8 mouse cellular contexts compared by ENCODE assay signal in the genomic region with DNA sequence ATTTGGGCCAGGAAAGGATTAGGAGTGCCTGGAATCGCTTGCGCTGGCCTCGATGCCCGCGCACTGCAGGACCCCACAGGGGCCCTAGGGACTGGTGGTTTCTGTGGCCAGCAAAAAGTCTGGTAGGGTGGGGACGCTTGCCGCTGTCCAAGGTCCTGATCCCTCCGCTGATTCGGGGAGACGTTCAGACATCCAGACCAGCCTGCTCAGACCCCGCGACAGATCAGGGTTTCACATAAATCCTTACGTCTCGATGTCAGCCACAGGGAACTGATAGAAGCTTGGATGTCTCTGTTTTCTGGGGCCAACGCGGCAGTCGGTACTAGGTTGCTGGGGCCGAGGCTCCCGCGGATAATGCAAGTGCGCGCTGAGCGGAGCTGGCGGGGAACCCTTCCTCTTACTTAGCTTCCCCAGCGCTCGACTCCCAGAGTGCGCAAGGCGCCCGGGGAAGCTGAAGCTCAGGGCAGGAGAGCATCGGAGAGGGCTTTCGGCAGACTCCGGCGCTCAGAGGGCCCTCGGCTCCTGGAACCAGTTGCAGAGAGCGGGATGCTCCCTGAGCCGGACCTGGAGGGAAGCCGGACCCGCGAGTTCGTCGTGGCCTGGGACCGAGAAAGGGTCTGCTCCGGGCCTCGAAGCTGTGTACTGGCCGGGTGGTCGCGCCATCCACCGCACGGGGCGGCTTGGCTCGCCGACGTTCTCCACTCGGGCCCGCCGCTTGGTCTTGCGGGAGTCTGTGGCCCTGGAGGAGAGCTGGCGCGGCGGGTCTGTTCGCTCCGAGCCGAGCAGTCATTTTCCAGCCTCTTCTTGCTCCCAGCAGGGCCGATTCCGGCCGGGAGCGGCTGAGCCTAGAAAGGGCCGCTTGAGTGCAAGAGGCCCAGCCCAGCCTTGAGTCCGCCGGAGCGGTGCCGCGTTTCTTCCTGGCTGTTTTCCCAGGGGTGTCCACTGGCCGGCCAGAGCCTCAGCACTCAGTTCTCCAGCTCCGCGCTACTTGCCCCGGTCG. TPM values are rescaled to one million over a fixed set of nuclear protein-coding genes. Genes with fewer than 3 reads are reported as not detected.
DNase-seq lines count a peak whose midpoint lies in the region; ATAC-seq and TF ChIP-seq lines count a peak whose summit lies in the region.

No protein-coding gene starts in this region.

- no peak overlapping the region for H3K9ac ChIP-seq in embryonic facial prominence, embryonic 14.5 days (ENCODE audit: low read depth, low read length)

- H3K27ac ChIP-seq in embryonic facial prominence, embryonic 14.5 days (replicated peaks; ENCODE audit: low read depth, low read length): no peak overlapping the region
- H3K27ac ChIP-seq in small intestine, adult 2 months (ENCODE audit: insufficient read depth, low read depth, low read length): no peak overlapping the region

- DNase-seq in 3T3-L1 (ENCODE audit: low read depth, low spot score) (peak; percentile 16), adipocyte (ENCODE audit: low spot score) (no peak)
- DNase-seq in Muller cell, postnatal 12 days (ENCODE audit: inconsistent ontology term): peak; percentile 88
- DNase-seq in embryonic facial prominence, embryonic 14.5 days (ENCODE audit: low spot score): peak; percentile 89
- DNase-seq in heart, postnatal 36 days: peak; percentile 64 to 75
- DNase-seq in left cerebral cortex, postnatal 14 days (ENCODE audit: low spot score in 2 of 2): peak; percentile 10 to 28

- peaks cover 14% of the 10 kb centered on the region; the same call in 1 of the 2 replicates for H3K4me1 ChIP-seq in embryonic facial prominence, embryonic 14.5 days (ENCODE audit: control insufficient read depth, insufficient read depth, low read length)
- H3K4me1 ChIP-seq in small intestine, adult 2 months (ENCODE audit: control insufficient read depth, insufficient read depth, insufficient read length, low read length): peaks cover 3% of the 10 kb centered on the region; the same call in 1 of the 2 replicates

- H3K9me3 ChIP-seq in embryonic facial prominence, embryonic 14.5 days (ENCODE audit: control insufficient read depth, low read length): no peaks in the 10 kb centered on the region

- H3K4me3 ChIP-seq in embryonic facial prominence, embryonic 14.5 days (ENCODE audit: low read depth, low read length): peak overlapping the region; percentile 25
- H3K4me3 ChIP-seq in small intestine, adult 2 months (ENCODE audit: low read depth, low read length): 0 out of 2 replicates have a peak overlapping the region, but pooled peaks have one; percentile 2

- H3K4me2 ChIP-seq in embryonic facial prominence, embryonic 14.5 days (ENCODE audit: low read depth, low read length): peak overlapping the region; percentile 41

- intact Hi-C loops in heart, postnatal 36 days (cut with DNase I): no loop called here
- intact Hi-C loops in left cerebral cortex, postnatal 14 days (cut with DNase I): loop anchor here (10.0 kb wide), 1 partner anchor 437 kb away; no protein-coding TSS in a partner anchor

- peaks cover 86% of the 10 kb centered on the region for H3K27me3 ChIP-seq in embryonic facial prominence, embryonic 14.5 days (replicated peaks; ENCODE audit: control insufficient read depth, insufficient read depth, low read length)
- H3K27me3 ChIP-seq in small intestine, adult 2 months (ENCODE audit: control insufficient read depth, insufficient read depth, low read length): peaks cover 42% of the 10 kb centered on the region

- H3K36me3 ChIP-seq in embryonic facial prominence, embryonic 14.5 days (ENCODE audit: control insufficient read depth, insufficient read depth, low read length): no peaks in the 10 kb centered on the region
- H3K36me3 ChIP-seq in small intestine, adult 2 months (ENCODE audit: control insufficient read depth, insufficient read depth, low read length): no peaks in the 10 kb centered on the region

- under 1% methylated on average over 54 of the region's 78 CpGs for WGBS in embryonic facial prominence, embryonic 14.5 days
- WGBS in small intestine, adult 2 months: 3% methylated on average over 78 of the region's 78 CpGs

- TF ChIP-seq CTCF in small intestine, adult 2 months (IDR thresholded peaks at IDR 0.05; ENCODE audit: extremely low read depth, insufficient read length, insufficient replicate concordance, low read depth, low read length): no peak

- TF ChIP-seq POLR2A in small intestine, adult 2 months (IDR thresholded peaks at IDR 0.05; ENCODE audit: low read depth, low read length): 0 out of 2 replicates have a peak, but pooled peaks have one; percentile 13

- peak; percentile 79 for ATAC-seq in embryonic facial prominence, embryonic 14.5 days (ENCODE audit: low read depth)
- ATAC-seq in megakaryocyte-erythroid progenitor cell, adult 5-6 weeks (replicated peaks; ENCODE audit: low FRiP score, low TSS enrichment, poor library complexity, severe bottlenecking): peak; percentile 92

RNA-seq across cellular contexts. Expression of gene Prrxl1, which starts 1.7 kb away (rescaled TPM):
- polyA plus RNA-seq in embryonic facial prominence, embryonic 14.5 days (2014; fragmentation: Nextera tagmentation; extraction: Ambion mirVana): 5.8 and 6.7 TPM in 2 replicates
- total RNA-seq in heart, postnatal 36 days (2021): not detected
- total RNA-seq in left cerebral cortex, postnatal 14 days (2021): not detected
- total RNA-seq in megakaryocyte-erythroid progenitor cell, adult 5-6 weeks (2014; fragmentation: Nextera tagmentation): not detected in 2 replicates
- not detected in 2 replicates for total RNA-seq in megakaryocyte-erythroid progenitor cell, adult 5-6 weeks (2017)
- polyA plus RNA-seq in small intestine, adult 2 months (2012; rRNA removed): not detected in 2 replicates
